Mouse (Mus musculus): ENCODE data around the gene Skp1a.

Gene Skp1a

DNA sequence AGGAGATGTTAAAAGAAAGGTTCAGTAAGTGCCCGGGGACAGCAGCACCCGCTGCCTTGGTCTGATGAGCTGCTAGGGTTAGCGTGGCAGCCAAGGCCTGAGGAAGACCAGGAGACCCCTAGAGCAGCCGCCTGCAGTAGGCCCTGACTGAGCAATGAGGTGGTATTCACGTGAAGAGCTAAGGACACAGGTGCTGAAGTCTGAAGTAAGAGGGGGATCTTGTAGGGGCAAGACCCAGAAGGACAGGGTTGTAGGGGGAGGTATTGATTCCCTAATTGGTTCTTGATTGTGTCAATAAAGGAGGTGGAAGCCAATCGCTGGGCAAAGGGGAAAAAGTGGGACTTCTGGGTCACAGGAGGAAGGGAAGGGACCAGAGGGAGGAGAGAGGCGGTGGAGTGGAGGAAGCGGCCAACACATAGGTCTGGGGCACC is 45.2 kb downstream of the Skp1a start:
- in situ Hi-C loops (cut with MboI; ENCODE audit: low sequenced_read_pairs): no loop called here

- in situ Hi-C loops (cut with MboI; ENCODE audit: low sequenced_read_pairs): no loop called here
Observed at GRCm38 (mm10) chr11:52277433-52278150, 45.8 kb downstream of the Skp1a start.

DNA sequence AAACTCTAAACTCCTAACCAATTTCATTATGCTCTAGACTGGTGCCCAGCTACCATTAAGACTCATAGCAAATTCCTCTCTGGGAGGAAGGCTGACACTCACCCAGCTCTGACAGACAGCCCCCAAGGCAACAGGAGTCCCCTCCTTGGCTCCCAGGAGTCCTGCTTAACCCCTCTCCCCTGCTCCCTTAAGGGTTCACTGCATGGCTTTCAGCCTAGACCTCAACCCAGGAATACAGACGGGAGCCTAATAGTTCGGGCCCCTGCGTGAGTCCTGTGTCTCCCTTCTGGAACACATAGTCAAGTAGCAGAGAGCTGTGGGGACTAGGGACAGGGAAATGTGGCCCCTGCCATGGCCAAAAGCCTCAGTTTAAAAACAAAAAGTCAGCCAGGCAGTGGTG is 46.4 kb downstream of the Skp1a start:
- in situ Hi-C loops (cut with MboI; ENCODE audit: low sequenced_read_pairs): no loop called here

DNA sequence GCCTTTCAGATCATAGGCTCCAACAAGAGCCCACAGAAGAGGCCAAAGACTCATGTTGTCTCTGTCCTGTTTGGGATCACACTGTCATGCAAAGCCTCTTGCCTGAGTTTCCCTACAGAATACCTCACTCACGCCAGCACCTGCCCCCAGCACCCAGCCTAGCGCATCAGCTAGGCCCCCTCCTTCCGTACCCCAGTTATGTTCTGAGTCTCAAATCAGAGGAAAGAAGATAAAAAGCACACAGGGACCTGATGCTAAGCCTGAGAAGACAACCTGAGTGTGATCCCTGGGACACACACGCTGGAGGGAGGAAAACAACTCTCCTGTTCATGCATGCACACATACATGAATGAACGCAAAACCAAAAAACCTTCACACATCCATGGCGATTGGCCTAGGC is 47.2 kb downstream of the Skp1a start:
- in situ Hi-C loops (cut with MboI; ENCODE audit: low sequenced_read_pairs): no loop called here

- in situ Hi-C loops (cut with MboI; ENCODE audit: low sequenced_read_pairs): no loop called here
Observed at GRCm38 (mm10) chr11:52279611-52280145, 47.9 kb downstream of the Skp1a start.

DNA sequence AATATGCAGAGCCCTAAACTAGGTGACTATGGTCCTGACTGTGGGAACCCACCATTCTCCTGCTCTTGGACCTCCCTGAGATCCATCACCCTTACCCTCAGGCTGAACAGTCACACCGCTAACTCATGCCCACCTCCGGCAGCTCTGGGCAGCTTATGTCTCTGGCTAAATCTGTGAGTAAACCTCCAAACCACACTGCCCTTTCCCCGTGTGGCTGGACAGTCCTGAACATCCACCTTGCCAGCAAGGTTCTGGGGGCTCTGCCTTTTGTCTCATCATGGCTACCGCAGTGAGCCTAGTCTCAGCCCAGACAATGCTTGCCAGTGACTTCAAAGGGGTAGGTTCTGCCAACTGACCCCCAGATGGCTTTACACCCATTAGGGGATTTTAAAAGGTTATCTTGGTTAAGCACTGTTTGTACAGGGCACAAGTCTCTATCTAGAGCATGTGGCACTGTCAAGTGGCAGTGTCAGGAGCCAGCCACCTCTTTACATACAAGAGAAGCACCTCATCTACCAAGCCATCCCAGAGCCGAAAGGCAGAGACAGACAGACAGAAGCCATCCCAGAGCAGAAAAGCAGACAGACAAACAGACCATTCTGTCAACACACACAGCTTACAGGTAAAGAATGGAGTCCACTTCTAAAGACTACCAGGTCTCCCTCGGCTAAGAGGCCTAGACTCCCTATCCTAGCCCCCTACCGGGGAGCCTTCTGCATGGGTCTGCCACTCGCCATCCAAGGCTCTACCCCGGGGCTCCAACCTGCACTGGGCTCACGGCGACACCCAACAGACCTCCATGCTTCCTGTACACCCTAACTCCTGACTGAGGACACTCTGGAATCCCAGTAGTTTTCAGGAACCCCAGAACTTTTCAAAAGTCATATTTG is 49.0 kb downstream of the Skp1a start:
- in situ Hi-C loops (cut with MboI; ENCODE audit: low sequenced_read_pairs): no loop called here

DNA sequence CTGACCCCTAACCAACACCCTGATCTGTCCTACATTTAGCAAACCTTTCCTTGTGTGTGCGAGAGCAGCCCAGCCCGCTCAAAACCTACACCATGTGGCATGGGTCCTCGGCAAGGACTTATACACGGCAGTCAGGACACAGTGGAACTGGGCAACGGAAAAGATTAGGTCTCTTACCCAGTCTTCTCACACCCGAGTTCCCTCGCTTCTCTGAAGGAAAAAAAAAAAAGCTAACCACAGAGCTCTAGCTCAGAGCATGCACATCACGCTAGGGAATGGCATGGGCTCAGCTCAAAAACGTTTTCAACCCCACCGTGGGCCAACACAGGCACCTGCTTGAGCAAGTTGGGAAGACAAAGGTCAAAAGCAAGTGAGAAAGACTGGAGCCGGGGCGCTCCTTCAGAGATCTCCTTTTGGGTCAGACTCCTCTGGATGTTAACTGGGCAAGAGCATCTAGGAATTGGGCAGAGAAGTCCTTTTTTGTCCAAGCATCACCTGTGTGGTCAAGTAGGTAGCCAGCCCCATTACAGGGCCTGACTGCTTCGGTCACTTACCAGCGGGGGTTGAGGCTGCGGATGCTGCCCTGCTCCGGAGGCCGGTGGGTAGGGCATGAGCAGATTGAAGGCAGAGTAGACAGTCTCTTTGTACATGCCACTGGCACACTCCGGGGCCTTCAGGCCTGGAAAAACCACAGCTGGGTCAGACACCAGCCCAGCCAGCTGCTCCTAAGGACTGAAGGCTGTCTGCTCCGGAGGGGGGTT is 50.0 kb downstream of the Skp1a start:
- in situ Hi-C loops (cut with MboI; ENCODE audit: low sequenced_read_pairs): no loop called here

DNA sequence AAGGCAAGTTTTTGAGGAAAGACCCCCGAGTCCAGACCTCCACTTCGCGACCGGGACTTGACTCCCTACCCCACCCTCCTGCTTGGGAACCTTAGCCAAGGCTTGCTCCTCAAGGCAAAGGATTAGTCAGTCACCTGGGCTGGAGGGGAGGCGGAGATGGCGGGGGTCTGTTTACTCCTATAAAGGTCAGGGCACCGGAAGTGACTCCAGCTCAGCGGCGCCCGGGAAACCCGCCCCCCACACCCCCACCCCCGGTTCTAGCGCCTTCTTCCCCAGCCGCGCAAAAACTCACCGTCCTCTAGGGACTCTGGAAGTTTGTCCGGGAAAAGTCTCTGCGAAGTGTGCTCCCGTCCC is 50.6 kb downstream of the Skp1a start:
- in situ Hi-C loops (cut with MboI; ENCODE audit: low sequenced_read_pairs): no loop called here

GRCm38 (mm10) chr11:52282774-52283595 is 51.2 kb downstream of the Skp1a start, which contains the start of gene Tcf7:
Gene Tcf7, minus strand, starts transcription at chr11:52283014.
- in situ Hi-C loops (cut with MboI; ENCODE audit: low sequenced_read_pairs): no loop called here

GRCm38 (mm10) chr11:52283596-52284571 is 52.1 kb downstream of the Skp1a start:
- in situ Hi-C loops (cut with MboI; ENCODE audit: low sequenced_read_pairs): no loop called here

DNA sequence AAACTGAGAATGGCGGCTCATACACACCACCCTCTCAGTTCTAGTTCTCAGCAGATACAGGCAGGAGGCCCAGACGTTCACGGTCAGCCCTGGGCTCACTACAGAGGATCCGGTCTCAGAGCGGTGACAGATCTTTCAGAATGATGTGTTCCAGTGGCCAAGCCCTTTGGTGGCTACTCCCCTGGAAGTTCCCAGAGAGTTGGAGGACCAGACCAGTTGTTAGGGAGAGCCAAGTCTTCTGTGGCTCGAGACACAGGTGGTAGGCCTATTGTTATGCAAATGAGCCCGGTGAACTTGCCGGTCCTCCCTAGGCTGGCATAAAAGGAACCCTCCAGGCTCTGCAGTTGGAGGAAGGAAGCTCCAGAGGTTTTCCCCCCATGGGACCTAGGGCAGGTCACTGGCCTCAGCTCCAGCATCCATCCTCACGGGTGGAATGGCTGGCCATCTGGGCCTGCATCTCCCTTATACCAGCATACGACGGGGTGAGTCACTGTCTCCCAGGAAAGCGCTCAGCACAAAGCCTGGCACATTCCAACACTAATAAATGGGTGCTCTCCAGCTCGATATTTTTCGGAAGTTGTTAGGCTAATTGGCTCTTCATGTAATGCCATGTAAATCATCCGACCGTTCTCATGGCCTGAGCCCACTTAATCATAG is 54.6 kb downstream of the Skp1a start:
- in situ Hi-C loops (cut with MboI; ENCODE audit: low sequenced_read_pairs): no loop called here

DNA sequence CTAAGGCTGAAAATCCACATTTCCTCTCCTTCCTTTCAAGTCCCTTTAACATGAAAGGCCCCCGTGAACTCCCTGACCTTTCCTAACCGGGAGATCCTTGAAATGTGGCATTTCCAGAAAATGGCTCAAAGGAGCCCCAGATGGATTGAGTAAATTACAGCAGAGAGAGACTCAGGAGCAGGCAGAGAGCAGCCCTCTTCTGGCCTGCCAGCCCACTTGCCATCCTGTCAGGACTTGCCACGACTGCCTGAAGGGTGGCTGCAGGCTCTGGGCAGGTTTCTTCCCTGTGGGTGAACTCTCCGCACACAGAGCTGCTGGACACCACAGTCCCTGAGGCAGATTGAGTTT is 55.1 kb downstream of the Skp1a start:
- in situ Hi-C loops (cut with MboI; ENCODE audit: low sequenced_read_pairs): no loop called here

- in situ Hi-C loops (cut with MboI; ENCODE audit: low sequenced_read_pairs): no loop called here
Observed at GRCm38 (mm10) chr11:52292346-52292745, 60.6 kb downstream of the Skp1a start.

DNA sequence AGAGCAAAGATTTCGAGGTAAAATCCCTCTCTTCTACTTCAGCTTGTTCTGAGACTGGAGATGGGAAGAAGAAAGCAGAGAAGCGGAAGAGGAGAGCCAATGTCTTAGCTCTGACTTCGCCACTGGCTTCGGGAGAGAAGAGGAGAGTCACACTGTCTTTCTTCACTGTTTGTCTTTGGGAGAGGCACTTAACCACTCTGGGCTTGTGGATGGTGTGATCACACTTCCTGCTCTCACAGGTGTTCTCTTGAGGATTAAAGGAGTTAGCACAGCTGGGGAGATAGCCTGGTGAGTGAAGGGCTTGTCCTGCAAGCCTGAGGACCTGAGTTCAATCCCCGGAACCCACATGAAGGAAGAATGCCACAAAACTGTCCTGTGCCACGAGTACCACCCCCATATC is 61.1 kb downstream of the Skp1a start:
- in situ Hi-C loops (cut with MboI; ENCODE audit: low sequenced_read_pairs): no loop called here

DNA sequence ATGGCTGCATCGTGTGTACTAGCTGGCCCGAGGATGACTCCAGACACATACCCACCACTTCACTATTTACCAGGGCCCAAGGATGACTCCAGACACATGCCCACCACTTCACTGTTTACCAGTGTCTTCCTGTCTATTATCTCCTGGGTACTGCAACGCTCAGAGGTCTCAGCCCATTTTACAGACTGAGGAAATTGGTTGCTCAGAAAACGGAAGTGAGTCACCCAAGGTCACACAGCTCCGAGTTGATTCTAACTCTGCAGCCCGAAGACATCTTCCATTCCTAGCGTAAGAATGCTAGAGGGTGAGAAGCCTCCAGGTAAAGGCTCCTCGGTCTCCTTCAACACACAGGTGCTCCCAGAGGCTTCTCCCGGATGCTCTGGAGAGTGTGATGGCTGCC is 62.3 kb downstream of the Skp1a start:
- in situ Hi-C loops (cut with MboI; ENCODE audit: low sequenced_read_pairs): no loop called here
